Mouse (Mus musculus): ENCODE measurements around the gene Rad51b. TPM values are rescaled to one million over a fixed set of nuclear protein-coding genes. Genes with fewer than 3 reads are reported as not detected.

Rad51b gene
- polyA plus RNA-seq, 1 experiment from 2014 or later: 0.87 TPM

DNA sequence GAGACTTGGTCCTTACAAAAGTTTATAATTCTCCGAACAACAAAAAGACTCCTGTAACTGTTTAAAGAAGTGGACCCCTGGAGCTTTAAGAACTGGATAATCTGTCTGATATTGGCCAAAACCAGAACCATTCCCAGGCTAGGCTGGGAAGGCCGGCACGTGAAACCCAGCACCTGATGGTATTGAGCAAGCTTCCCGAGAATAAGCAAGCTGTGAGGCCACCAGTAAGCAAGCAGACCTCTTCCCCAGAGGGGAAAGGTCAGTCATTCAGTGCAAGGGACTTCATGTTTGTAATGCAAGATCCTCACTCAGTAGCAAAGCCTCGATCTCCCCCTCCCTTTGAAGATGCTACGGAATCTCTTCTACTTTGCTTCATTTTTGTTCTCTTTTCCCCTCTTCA, 4.2 kb upstream of the Rad51b start:
- Histone ChIP-seq H3K4me3 (ENCODE audit: low read depth, low read length) (no peak overlapping the region), H3K27ac (ENCODE audit: low read depth, low read length) (no peak overlapping the region)
- 88% methylated on average over 6 of the region's 6 CpGs for WGBS

DNA sequence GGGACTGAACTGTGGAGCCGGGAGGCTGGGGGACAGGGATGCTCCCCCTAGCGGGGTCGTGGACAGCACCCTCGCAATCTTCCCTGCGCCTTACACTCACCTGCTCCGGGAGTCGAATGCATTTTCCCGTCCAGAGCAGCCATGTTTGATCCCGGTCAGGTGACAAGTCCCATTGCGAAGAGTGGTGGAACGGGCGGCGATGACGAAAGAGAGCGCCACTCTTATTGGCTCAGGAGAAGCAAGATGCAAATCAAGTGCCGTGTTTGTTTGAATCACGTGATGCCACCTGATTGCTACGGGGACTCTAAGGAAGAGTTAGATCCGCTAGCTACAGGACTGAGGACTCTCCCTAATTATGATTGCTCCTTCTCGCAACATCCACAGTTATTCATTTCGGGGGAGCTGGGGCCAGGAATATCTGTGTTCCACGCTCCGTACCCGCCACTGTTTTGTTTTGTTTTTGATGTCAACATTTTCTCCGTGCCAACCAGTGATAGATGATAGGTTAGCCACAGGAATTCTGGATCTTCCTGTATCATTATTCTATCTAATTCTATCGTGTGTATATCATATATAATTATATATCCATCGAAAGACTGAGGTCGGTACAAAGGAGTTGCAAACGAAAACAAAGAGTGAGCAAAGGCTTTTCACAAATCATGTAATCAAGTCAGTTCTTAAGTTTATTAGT, 811 bp upstream of the Rad51b start, which contains the start of gene Zfyve26:
Gene Zfyve26 (minus strand): TSS at position 179 of the 691 bp plus-strand sequence.
- peak within 1 kb of the TSS; percentile 69 for H3K4me3 ChIP-seq (ENCODE audit: low read depth, low read length)
- H3K27me3 ChIP-seq (ENCODE audit: control insufficient read depth, insufficient read depth, low read length): no peaks in the 10 kb centered on the region
- no peaks in the 10 kb centered on the region for H3K36me3 ChIP-seq (ENCODE audit: control insufficient read depth, insufficient read depth, low read length)
- peak within 1 kb of the TSS; percentile 55; the same call in 1 of the 2 replicates for H3K27ac ChIP-seq (ENCODE audit: low read depth, low read length)
- H3K9ac ChIP-seq (replicated peaks; ENCODE audit: low read depth, low read length): peak within 1 kb of the TSS; percentile 57
- H3K4me2 ChIP-seq (ENCODE audit: low read depth, low read length): peak within 1 kb of the TSS; percentile 82
- peak; percentile 97 for ATAC-seq (ENCODE audit: low read depth)
- no peaks in the 10 kb centered on the region for H3K9me3 ChIP-seq (ENCODE audit: control insufficient read depth, low read length)
- WGBS: under 1% methylated on average over 29 of the region's 29 CpGs
- peaks cover 5% of the 10 kb centered on the region for H3K4me1 ChIP-seq (ENCODE audit: control insufficient read depth, insufficient read depth, low read length)

More for the DNA sequence above, 4.2 kb upstream of the Rad51b start:
- H3K9ac ChIP-seq (replicated peaks; ENCODE audit: low read depth, low read length): no peak overlapping the region
- no peaks in the 10 kb centered on the region for H3K9me3 ChIP-seq (ENCODE audit: control insufficient read depth, low read length)
- no peak for ATAC-seq (ENCODE audit: low read depth)
- peaks cover 5% of the 10 kb centered on the region for H3K4me1 ChIP-seq (ENCODE audit: control insufficient read depth, insufficient read depth, low read length)
- no peak overlapping the region for H3K4me2 ChIP-seq (ENCODE audit: low read depth, low read length)
- no peaks in the 10 kb centered on the region for H3K27me3 ChIP-seq (ENCODE audit: control insufficient read depth, insufficient read depth, low read length)
- H3K36me3 ChIP-seq (ENCODE audit: control insufficient read depth, insufficient read depth, low read length): peaks cover 8% of the 10 kb centered on the region; the same call in 1 of the 2 replicates

GRCm38 (mm10) chr12:79297884-79298636, 978 bp downstream of the Rad51b start:
- ATAC-seq (ENCODE audit: low read depth): no peak
- peaks cover 5% of the 10 kb centered on the region for H3K4me1 ChIP-seq (ENCODE audit: control insufficient read depth, insufficient read depth, low read length)
- no peak overlapping the region for H3K9ac ChIP-seq (replicated peaks; ENCODE audit: low read depth, low read length)
- no peaks in the 10 kb centered on the region for H3K27me3 ChIP-seq (ENCODE audit: control insufficient read depth, insufficient read depth, low read length)
- H3K4me2 ChIP-seq (ENCODE audit: low read depth, low read length): peak overlapping the region; percentile 82
- no peaks in the 10 kb centered on the region for H3K9me3 ChIP-seq (ENCODE audit: control insufficient read depth, low read length)
- WGBS: 17% methylated on average over 15 of the region's 15 CpGs
- no peaks in the 10 kb centered on the region for H3K36me3 ChIP-seq (ENCODE audit: control insufficient read depth, insufficient read depth, low read length)
- H3K27ac ChIP-seq (ENCODE audit: low read depth, low read length): no peak overlapping the region
- H3K4me3 ChIP-seq (ENCODE audit: low read depth, low read length): peak overlapping the region; percentile 69

DNA sequence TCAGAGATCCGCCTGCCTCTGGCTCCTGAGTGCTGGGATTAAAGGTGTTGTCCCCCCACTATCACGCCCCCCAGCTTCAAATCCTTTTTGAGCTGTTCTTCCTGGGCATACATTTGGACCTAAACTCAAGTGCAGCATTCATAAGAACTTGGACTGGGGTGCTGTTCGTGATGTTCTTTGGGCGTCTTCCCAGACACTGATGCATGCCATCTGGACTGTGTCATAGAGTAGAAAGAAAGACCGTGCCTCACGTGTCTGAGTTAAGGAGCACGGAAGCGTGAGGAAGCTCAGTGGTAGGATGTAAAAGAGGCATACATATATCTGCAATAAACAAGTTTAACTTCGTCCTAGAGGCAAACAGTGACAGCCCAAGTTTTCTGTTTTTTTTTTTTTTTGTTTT, 4.7 kb downstream of the Rad51b start:
- Histone ChIP-seq H3K36me3 (ENCODE audit: control insufficient read depth, insufficient read depth, low read length) (no peaks in the 10 kb centered on the region), H3K27ac (ENCODE audit: low read depth, low read length) (no peak overlapping the region), H3K27me3 (ENCODE audit: control insufficient read depth, insufficient read depth, low read length) (no peaks in the 10 kb centered on the region), H3K4me3 (ENCODE audit: low read depth, low read length) (no peak overlapping the region), H3K9ac (replicated peaks; ENCODE audit: low read depth, low read length) (no peak overlapping the region), H3K9me3 (ENCODE audit: control insufficient read depth, low read length) (no peaks in the 10 kb centered on the region), H3K4me2 (ENCODE audit: low read depth, low read length) (no peak overlapping the region), H3K4me1 (ENCODE audit: control insufficient read depth, insufficient read depth, low read length) (no peaks in the 10 kb centered on the region)
- 94% methylated on average over 9 of the region's 9 CpGs for WGBS
- no peak for ATAC-seq (ENCODE audit: low read depth)

- 80% methylated on average over 1 of the region's 1 CpGs for WGBS
Measured at GRCm38 (mm10) chr12:79305131-79305530, 8.0 kb downstream of the Rad51b start.

DNA sequence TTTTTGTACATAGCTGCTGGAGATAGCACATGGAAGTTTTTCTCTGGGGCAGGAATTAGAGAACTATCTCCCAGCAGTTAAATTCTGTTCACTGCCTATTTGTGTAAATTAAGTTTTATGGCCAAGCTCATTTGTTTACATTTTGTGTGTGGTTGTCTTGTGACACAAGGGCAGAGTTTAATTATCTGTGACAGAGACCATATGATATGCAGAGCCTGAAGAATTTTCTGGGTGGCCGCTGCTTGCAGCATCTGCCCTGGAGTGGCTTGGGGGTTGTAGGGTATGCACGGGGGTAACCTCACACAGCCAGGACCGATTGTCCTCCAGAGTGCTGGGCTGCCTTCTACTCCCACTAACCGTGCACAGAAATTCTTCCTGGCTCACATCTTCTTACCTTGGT, 8.9 kb downstream of the Rad51b start:
- H3K9ac ChIP-seq (replicated peaks; ENCODE audit: low read depth, low read length): no peak overlapping the region
- H3K4me3 ChIP-seq (ENCODE audit: low read depth, low read length): no peak overlapping the region
- ATAC-seq (ENCODE audit: low read depth): no peak
- no peaks in the 10 kb centered on the region for H3K27me3 ChIP-seq (ENCODE audit: control insufficient read depth, insufficient read depth, low read length)
- H3K9me3 ChIP-seq (ENCODE audit: control insufficient read depth, low read length): no peaks in the 10 kb centered on the region
- H3K4me2 ChIP-seq (ENCODE audit: low read depth, low read length): no peak overlapping the region
- 77% methylated on average over 4 of the region's 4 CpGs for WGBS
- H3K4me1 ChIP-seq (ENCODE audit: control insufficient read depth, insufficient read depth, low read length): no peaks in the 10 kb centered on the region
- H3K36me3 ChIP-seq (ENCODE audit: control insufficient read depth, insufficient read depth, low read length): no peaks in the 10 kb centered on the region
- no peak overlapping the region for H3K27ac ChIP-seq (ENCODE audit: low read depth, low read length)

More at GRCm38 (mm10) chr12:79305131-79305530, 8.0 kb downstream of the Rad51b start:
- Histone ChIP-seq H3K4me3 (ENCODE audit: low read depth, low read length) (no peak overlapping the region), H3K27me3 (ENCODE audit: control insufficient read depth, insufficient read depth, low read length) (no peaks in the 10 kb centered on the region), H3K9me3 (ENCODE audit: control insufficient read depth, low read length) (no peaks in the 10 kb centered on the region), H3K27ac (ENCODE audit: low read depth, low read length) (no peak overlapping the region), H3K36me3 (ENCODE audit: control insufficient read depth, insufficient read depth, low read length) (no peaks in the 10 kb centered on the region), H3K4me2 (ENCODE audit: low read depth, low read length) (no peak overlapping the region), H3K9ac (replicated peaks; ENCODE audit: low read depth, low read length) (no peak overlapping the region), H3K4me1 (ENCODE audit: control insufficient read depth, insufficient read depth, low read length) (no peaks in the 10 kb centered on the region)
- no peak for ATAC-seq (ENCODE audit: low read depth)

DNA sequence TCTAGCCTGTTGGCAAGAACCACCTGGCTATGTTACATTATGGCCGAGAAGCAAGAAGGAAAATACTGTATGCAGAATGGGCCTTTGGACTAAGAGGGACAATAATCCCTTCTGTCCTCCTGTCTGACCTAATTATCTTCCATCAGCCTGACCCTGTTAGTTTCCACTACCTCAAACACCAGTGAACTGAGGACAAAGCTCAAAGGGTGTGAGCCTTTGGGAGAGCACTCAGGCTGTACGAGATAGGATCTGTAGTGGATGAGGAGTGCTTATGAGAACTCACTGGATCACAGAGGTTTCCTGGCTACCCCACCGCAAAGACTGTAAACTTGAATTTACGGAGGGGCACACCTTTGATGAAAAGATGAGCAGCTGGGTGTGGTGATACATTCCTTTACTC, 16.6 kb downstream of the Rad51b start:
- no peak overlapping the region for H3K4me2 ChIP-seq (ENCODE audit: low read depth, low read length)
- no peaks in the 10 kb centered on the region for H3K27me3 ChIP-seq (ENCODE audit: control insufficient read depth, insufficient read depth, low read length)
- no peaks in the 10 kb centered on the region for H3K36me3 ChIP-seq (ENCODE audit: control insufficient read depth, insufficient read depth, low read length)
- no peak for ATAC-seq (ENCODE audit: low read depth)
- H3K9me3 ChIP-seq (ENCODE audit: control insufficient read depth, low read length): no peaks in the 10 kb centered on the region
- H3K9ac ChIP-seq (replicated peaks; ENCODE audit: low read depth, low read length): no peak overlapping the region
- no peak overlapping the region for H3K4me3 ChIP-seq (ENCODE audit: low read depth, low read length)
- H3K27ac ChIP-seq (ENCODE audit: low read depth, low read length): no peak overlapping the region
- WGBS: 95% methylated on average over 4 of the region's 4 CpGs
- no peaks in the 10 kb centered on the region for H3K4me1 ChIP-seq (ENCODE audit: control insufficient read depth, insufficient read depth, low read length)

- Histone ChIP-seq H3K27me3 (ENCODE audit: control insufficient read depth, insufficient read depth, low read length) (no peaks in the 10 kb centered on the region), H3K4me2 (ENCODE audit: low read depth, low read length) (no peak overlapping the region), H3K9ac (replicated peaks; ENCODE audit: low read depth, low read length) (no peak overlapping the region), H3K9me3 (ENCODE audit: control insufficient read depth, low read length) (no peaks in the 10 kb centered on the region), H3K4me1 (ENCODE audit: control insufficient read depth, insufficient read depth, low read length) (no peaks in the 10 kb centered on the region), H3K36me3 (ENCODE audit: control insufficient read depth, insufficient read depth, low read length) (no peaks in the 10 kb centered on the region), H3K4me3 (ENCODE audit: low read depth, low read length) (no peak overlapping the region), H3K27ac (ENCODE audit: low read depth, low read length) (no peak overlapping the region)
- ATAC-seq (ENCODE audit: low read depth): no peak
- WGBS: 87% methylated on average over 5 of the region's 5 CpGs
Measured at GRCm38 (mm10) chr12:79317339-79317738, 20.3 kb downstream of the Rad51b start.

DNA sequence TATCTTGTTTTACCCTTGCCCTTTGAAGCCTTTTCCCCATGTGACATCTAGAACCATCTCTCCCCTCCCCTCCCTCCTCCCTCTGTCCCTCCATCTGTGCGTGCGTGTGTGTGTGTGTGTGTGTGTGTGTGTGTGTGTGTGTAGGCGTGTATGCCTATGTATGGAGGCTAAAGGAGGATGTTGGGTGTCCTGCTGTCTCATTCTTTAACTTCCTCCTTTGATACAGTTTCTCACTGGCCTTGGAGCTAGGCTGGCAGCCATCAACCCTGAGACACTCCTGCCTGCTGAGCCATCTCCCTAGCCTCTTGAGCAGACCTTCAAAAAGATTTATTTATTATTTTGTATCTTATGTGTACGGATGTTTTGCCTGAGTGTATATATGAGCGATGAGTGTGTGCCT, 23.8 kb downstream of the Rad51b start:
- ATAC-seq (ENCODE audit: low read depth): no peak
- Histone ChIP-seq H3K9me3 (ENCODE audit: control insufficient read depth, low read length) (no peaks in the 10 kb centered on the region), H3K36me3 (ENCODE audit: control insufficient read depth, insufficient read depth, low read length) (no peaks in the 10 kb centered on the region), H3K9ac (replicated peaks; ENCODE audit: low read depth, low read length) (no peak overlapping the region), H3K4me2 (ENCODE audit: low read depth, low read length) (no peak overlapping the region), H3K4me1 (ENCODE audit: control insufficient read depth, insufficient read depth, low read length) (no peaks in the 10 kb centered on the region), H3K27me3 (ENCODE audit: control insufficient read depth, insufficient read depth, low read length) (no peaks in the 10 kb centered on the region), H3K27ac (ENCODE audit: low read depth, low read length) (no peak overlapping the region), H3K4me3 (ENCODE audit: low read depth, low read length) (no peak overlapping the region)
- 93% methylated on average over 5 of the region's 5 CpGs for WGBS

Data from neural tube, embryonic 14.5 days (tissue).